Mouse (Mus musculus): ENCODE data around the gene Znrd1. TPM values are rescaled to one million over a fixed set of nuclear protein-coding genes. Genes with fewer than 3 reads are reported as not detected.
"Not testable (repeated sequence)": the region's sequence is repeated elsewhere in the genome, so short reads cannot be mapped to it uniquely, and the experiment has no call there.

The Znrd1 gene
- polyA plus RNA-seq (2012; rRNA removed): 38.3 and 39.6 TPM in 2 replicates

GRCm38 (mm10) chr17:36957999-36958743, at the start of gene Znrd1, which contains the start of gene Znrd1as:
TSS of gene Znrd1 (minus strand) at chr17:36958559.
TSS of gene Znrd1as (plus strand) at chr17:36958592.
- peak; percentile 76 for DNase-seq (ENCODE audit: low spot score)

GRCm38 (mm10) chr17:37003366-37003765, 45.0 kb upstream of the Znrd1 start:
- no peak for DNase-seq (ENCODE audit: low spot score)

GRCm38 (mm10) chr17:37002364-37003330, 44.3 kb upstream of the Znrd1 start:
- DNase-seq (ENCODE audit: low spot score): peak; percentile 39

- no peak for DNase-seq (ENCODE audit: low spot score)
Measured at GRCm38 (mm10) chr17:37000863-37001262, 42.5 kb upstream of the Znrd1 start, which contains the start of gene Zfp57. TSS of gene Zfp57 (plus strand) at chr17:37001163.

- DNase-seq (ENCODE audit: low spot score): no peak
Measured at GRCm38 (mm10) chr17:36998477-36998876, 40.1 kb upstream of the Znrd1 start.

- DNase-seq (ENCODE audit: low spot score): peak; percentile 61
Measured at GRCm38 (mm10) chr17:36997033-36997735, 38.8 kb upstream of the Znrd1 start.

- no peak for DNase-seq (ENCODE audit: low spot score)
Measured at GRCm38 (mm10) chr17:36995448-36995847, 37.1 kb upstream of the Znrd1 start.

- DNase-seq (ENCODE audit: low spot score): no peak
Measured at GRCm38 (mm10) chr17:36994528-36994927, 36.2 kb upstream of the Znrd1 start.

- no peak for DNase-seq (ENCODE audit: low spot score)
Measured at GRCm38 (mm10) chr17:36993770-36994325, 35.5 kb upstream of the Znrd1 start.

- DNase-seq (ENCODE audit: low spot score): no peak
Measured at GRCm38 (mm10) chr17:36992336-36993104, 34.2 kb upstream of the Znrd1 start.

GRCm38 (mm10) chr17:36990630-36991029, 32.3 kb upstream of the Znrd1 start:
- not testable (repeated sequence) for DNase-seq (ENCODE audit: low spot score)

- DNase-seq (ENCODE audit: low spot score): no peak
Measured at GRCm38 (mm10) chr17:36989437-36989836, 31.1 kb upstream of the Znrd1 start, which contains the start of gene H2-M5. TSS of gene H2-M5 (minus strand) at chr17:36989537.

- no peak for DNase-seq (ENCODE audit: low spot score)
Measured at GRCm38 (mm10) chr17:36988475-36988874, 30.1 kb upstream of the Znrd1 start.

- no peak for DNase-seq (ENCODE audit: low spot score)
Measured at GRCm38 (mm10) chr17:36982253-36983155, 24.1 kb upstream of the Znrd1 start.

- no peak for DNase-seq (ENCODE audit: low spot score)
Measured at GRCm38 (mm10) chr17:36981845-36982244, 23.5 kb upstream of the Znrd1 start.

GRCm38 (mm10) chr17:36981221-36981813, 23.0 kb upstream of the Znrd1 start, which contains the start of gene 2410137M14Rik:
TSS of gene 2410137M14Rik (minus strand) at chr17:36981237.
- no peak for DNase-seq (ENCODE audit: low spot score)

GRCm38 (mm10) chr17:36973271-36973787, 15.0 kb upstream of the Znrd1 start:
- no peak for DNase-seq (ENCODE audit: low spot score)

- no peak for DNase-seq (ENCODE audit: low spot score)
Measured at GRCm38 (mm10) chr17:36972791-36973190, 14.4 kb upstream of the Znrd1 start.

Data from urinary bladder, adult 2 months (tissue).